31 mouse cellular contexts compared by ENCODE assay signal in the genomic region with DNA sequence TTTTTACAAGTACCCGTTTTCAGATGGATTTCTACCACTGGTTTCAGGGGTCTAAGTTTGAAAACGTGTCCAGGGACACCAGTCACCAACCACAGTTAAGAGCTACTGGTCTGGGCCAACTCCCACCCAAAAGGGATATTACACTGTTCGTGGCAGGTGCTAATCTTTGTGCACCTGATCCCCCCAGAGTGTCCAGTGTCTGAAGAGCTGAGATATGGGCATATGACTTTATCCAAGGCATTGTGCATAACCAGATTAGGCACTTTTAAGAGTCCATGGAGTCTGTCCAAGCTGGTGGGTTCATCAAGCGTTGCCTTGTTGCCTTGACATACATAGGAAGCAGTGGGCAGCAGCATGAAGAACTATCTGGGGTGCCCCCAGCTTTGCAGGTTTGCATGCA.
DNase-seq lines count a peak whose midpoint lies in the region; ATAC-seq and TF ChIP-seq lines count a peak whose summit lies in the region.
"Had no signal": no experiment of that assay in that cellular context is flagged by ENCODE, and none has a peak within 500 bp of the region (broad histone marks: within the 10 kb centered on the region; RNA-seq: fewer than 3 reads in every experiment).

No protein-coding gene starts in this region.

- no peak overlapping the region for H3K4me2 ChIP-seq in heart, embryonic 11.5 days
- H3K4me2 ChIP-seq in midbrain, embryonic 15.5 days = no peak overlapping the region
- H3K4me2 ChIP-seq: embryonic facial prominence, embryonic 13.5 days; forebrain, embryonic 12.5 days; forebrain, embryonic 15.5 days; heart, embryonic 12.5 days; heart, embryonic 15.5 days; hindbrain, embryonic 12.5 days had no signal

- no peaks in the 10 kb centered on the region for H3K36me3 ChIP-seq in heart, embryonic 11.5 days (ENCODE audit: control insufficient read depth, insufficient read depth, low read length)
- H3K36me3 ChIP-seq in midbrain, embryonic 15.5 days (replicated peaks) = no peaks in the 10 kb centered on the region
- no peaks in the 10 kb centered on the region for H3K36me3 ChIP-seq in midbrain, embryonic 10.5 days
- H3K36me3 ChIP-seq: embryonic facial prominence, embryonic 10.5 days; embryonic facial prominence, embryonic 13.5 days; forebrain, embryonic 12.5 days; forebrain, embryonic 15.5 days; G1E; heart, embryonic 12.5 days; heart, embryonic 15.5 days; hindbrain, embryonic 12.5 days had no signal

- H3K9me3 ChIP-seq in heart, embryonic 11.5 days (replicated peaks; ENCODE audit: control insufficient read depth, low read length) = no peaks in the 10 kb centered on the region
- no peaks in the 10 kb centered on the region for H3K9me3 ChIP-seq in midbrain, embryonic 15.5 days
- H3K9me3 ChIP-seq in midbrain, embryonic 10.5 days (replicated peaks) = peaks cover 6% of the 10 kb centered on the region; the same call in 1 of the 2 replicates
- H3K9me3 ChIP-seq: forebrain, embryonic 12.5 days; forebrain, embryonic 15.5 days; heart, embryonic 15.5 days had no signal

- DNase-seq in heart, adult 11 months = no peak
- DNase-seq in left cerebral cortex, adult 2 months (ENCODE audit: extremely low spot score in 1 of 2, low spot score in 2 of 2) = no peak
- DNase-seq in left cerebral cortex, adult 8-10 months (ENCODE audit: low spot score in 2 of 2) = no peak
- DNase-seq in midbrain, embryonic 10.5 days (ENCODE audit: low spot score) = no peak
- no peak for DNase-seq in kidney, postnatal 25 days
- DNase-seq: adrenal gland, adult 2 months; adrenal gland, postnatal 14 days; B cell, adult 2 months; cerebellum, adult 11 months; cerebellum, adult 2 months; cerebellum, adult 9-11 months; cerebellum, postnatal 25 days; embryo, embryonic 11 days; gastrocnemius, postnatal 25 days; heart, adult 2 months; heart, postnatal 10 days; heart, postnatal 4 days had no signal

- no peak overlapping the region for H3K9ac ChIP-seq in heart, embryonic 11.5 days (ENCODE audit: low read depth, low read length)
- H3K9ac ChIP-seq in midbrain, embryonic 15.5 days = no peak overlapping the region
- H3K9ac ChIP-seq: embryonic facial prominence, embryonic 13.5 days; forebrain, embryonic 12.5 days; forebrain, embryonic 15.5 days; heart, embryonic 12.5 days; heart, embryonic 15.5 days; hindbrain, embryonic 12.5 days had no signal

- intact Hi-C loops in left cerebral cortex, adult 2 months (cut with DNase I) = no loop called here

- TF ChIP-seq CTCF in left cerebral cortex, adult 2 months (IDR thresholded peaks at IDR 0.05) = no peak

- peak; percentile 68; the same call in 1 of the 2 replicates for ATAC-seq in heart, embryonic 11.5 days (replicated peaks; ENCODE audit: insufficient number of reproducible peaks, low FRiP score, low TSS enrichment)
- ATAC-seq in midbrain, embryonic 15.5 days (replicated peaks) = no peak
- peak; percentile 58 for ATAC-seq in megakaryocyte progenitor cell, adult 5-6 weeks (replicated peaks; ENCODE audit: poor library complexity)
- ATAC-seq: forebrain, embryonic 15.5 days; hindbrain, embryonic 16.5 days had no signal

- no peak overlapping the region for H3K4me3 ChIP-seq in heart, embryonic 11.5 days (ENCODE audit: low read depth, low read length)
- H3K4me3 ChIP-seq in left cerebral cortex, adult 2 months = no peak overlapping the region
- H3K4me3 ChIP-seq in midbrain, embryonic 15.5 days = no peak overlapping the region
- H3K4me3 ChIP-seq in midbrain, embryonic 10.5 days = no peak overlapping the region
- H3K4me3 ChIP-seq: embryonic facial prominence, embryonic 10.5 days; embryonic facial prominence, embryonic 13.5 days; erythroblast, embryonic 14.5 days; forebrain, embryonic 12.5 days; forebrain, embryonic 15.5 days; heart, adult 2 months; heart, embryonic 12.5 days; heart, embryonic 15.5 days; hindbrain, embryonic 12.5 days had no signal

- H3K27me3 ChIP-seq in heart, embryonic 11.5 days (ENCODE audit: control insufficient read depth, insufficient read depth, low read length) = no peaks in the 10 kb centered on the region
- no peaks in the 10 kb centered on the region for H3K27me3 ChIP-seq in midbrain, embryonic 15.5 days (replicated peaks)
- H3K27me3 ChIP-seq in midbrain, embryonic 10.5 days (ENCODE audit: low read depth, poor library complexity, severe bottlenecking) = peaks cover 29% of the 10 kb centered on the region
- H3K27me3 ChIP-seq: CH12.LX; embryonic facial prominence, embryonic 13.5 days; forebrain, embryonic 12.5 days; forebrain, embryonic 15.5 days; heart, embryonic 12.5 days; heart, embryonic 15.5 days; hindbrain, embryonic 12.5 days had no signal

- H3K27ac ChIP-seq in heart, embryonic 11.5 days (ENCODE audit: low read depth, low read length) = no peak overlapping the region
- peak overlapping the region; percentile 28 for H3K27ac ChIP-seq in left cerebral cortex, adult 2 months
- H3K27ac ChIP-seq in midbrain, embryonic 15.5 days = peak overlapping the region; percentile 55; the same call in 1 of the 2 replicates
- no peak overlapping the region for H3K27ac ChIP-seq in midbrain, embryonic 10.5 days (replicated peaks)
- H3K27ac ChIP-seq: embryonic facial prominence, embryonic 10.5 days; embryonic facial prominence, embryonic 13.5 days; forebrain, embryonic 12.5 days; forebrain, embryonic 15.5 days; heart, adult 2 months; heart, embryonic 15.5 days; hindbrain, embryonic 12.5 days had no signal

- WGBS in heart, embryonic 11.5 days (ENCODE audit: insufficient replicate concordance) = 71% methylated on average over 4 of the region's 4 CpGs
- 85% methylated on average over 4 of the region's 4 CpGs for WGBS in midbrain, embryonic 15.5 days
- 83% methylated on average over 4 of the region's 4 CpGs for WGBS in midbrain, embryonic 10.5 days

- H3K4me1 ChIP-seq in heart, embryonic 11.5 days (ENCODE audit: control insufficient read depth, insufficient read depth, low read length) = 0 out of 2 replicates have a peak, but pooled peaks cover 3% of the 10 kb centered on the region
- H3K4me1 ChIP-seq in midbrain, embryonic 15.5 days = peaks cover 19% of the 10 kb centered on the region; the same call in 1 of the 2 replicates
- peaks cover 17% of the 10 kb centered on the region for H3K4me1 ChIP-seq in midbrain, embryonic 10.5 days
- H3K4me1 ChIP-seq: embryonic facial prominence, embryonic 10.5 days; heart, embryonic 15.5 days had no signal

Comparison
In these comparisons a context has a peak if more than half of its experiments do, and no peak if none do; other contexts are left out.
1. H3K27ac ChIP-seq: peak in left cerebral cortex, adult 2 months (single experiment) and midbrain, embryonic 15.5 days (single experiment); none in heart, embryonic 11.5 days (single experiment) and midbrain, embryonic 10.5 days (single experiment).